9 mouse cellular contexts compared by ENCODE assay signal in the genomic region with DNA sequence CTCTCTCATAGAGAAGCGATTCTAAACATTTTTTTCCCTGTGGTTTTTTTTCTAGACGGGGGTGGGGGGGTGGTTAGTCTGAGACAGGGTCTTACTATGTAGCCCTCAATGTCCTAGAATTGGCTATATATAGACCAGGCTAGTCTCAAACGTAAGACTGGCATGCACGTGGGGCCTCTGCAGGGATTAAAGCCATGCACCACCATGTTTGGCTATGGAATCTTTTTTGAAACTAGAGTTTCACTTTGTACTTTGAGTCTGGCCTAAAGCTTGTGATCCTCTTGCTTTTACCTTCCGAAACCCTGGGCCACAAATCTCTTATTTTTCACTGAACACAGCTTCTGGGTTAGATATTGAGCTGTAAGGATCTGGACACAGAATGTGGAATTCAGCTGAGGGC. TPM values are rescaled to one million over a fixed set of nuclear protein-coding genes. Genes with fewer than 3 reads are reported as not detected.
A peak's percentile ranks its signal among the peaks of the same experiment; 100 is the strongest.
DNase-seq lines count a peak whose midpoint lies in the region; ATAC-seq and TF ChIP-seq lines count a peak whose summit lies in the region.
"Had no signal": no experiment of that assay in that cellular context is flagged by ENCODE, and none has a peak within 500 bp of the region (broad histone marks: within the 10 kb centered on the region; RNA-seq: fewer than 3 reads in every experiment).

No protein-coding gene starts in this region.

- WGBS in embryonic facial prominence, embryonic 15.5 days: 27% methylated on average over 5 of the region's 5 CpGs
- 50% methylated on average over 5 of the region's 5 CpGs for WGBS in intestine, embryonic 14.5 days

- H3K9me3 ChIP-seq in embryonic facial prominence, embryonic 15.5 days (replicated peaks): no peaks in the 10 kb centered on the region
- no peaks in the 10 kb centered on the region for H3K9me3 ChIP-seq in intestine, embryonic 14.5 days (ENCODE audit: control insufficient read depth, low read length)

- peak overlapping the region; percentile 60; the same call in 1 of the 2 replicates for H3K4me3 ChIP-seq in left cerebral cortex, adult 2 months
- H3K4me3 ChIP-seq in embryonic facial prominence, embryonic 15.5 days (replicated peaks): peak overlapping the region; percentile 17; the same call in 1 of the 2 replicates
- H3K4me3 ChIP-seq in intestine, embryonic 14.5 days (ENCODE audit: low read depth, low read length): peak overlapping the region; percentile 10; the same call in 1 of the 2 replicates
- H3K4me3 ChIP-seq in myocyte: peak overlapping the region; percentile 43

- H3K4me2 ChIP-seq in embryonic facial prominence, embryonic 15.5 days (replicated peaks): peak overlapping the region; percentile 43; the same call in 1 of the 2 replicates
- peak overlapping the region; percentile 55 for H3K4me2 ChIP-seq in intestine, embryonic 14.5 days (ENCODE audit: low read length)
- peak overlapping the region; percentile 84 for H3K4me2 ChIP-seq in myocyte (ENCODE audit: low read depth)

- intact Hi-C loops in left cerebral cortex, adult 2 months (cut with DNase I): loop anchor here (2.0 to 5.0 kb wide), 3 partner anchors 87 to 677 kb away; partner anchors contain the start of genes 1810030O07Rik and Usp9x
- intact Hi-C loops in left cerebral cortex, postnatal 14 days (cut with DNase I): no loop called here

- H3K4me1 ChIP-seq in embryonic facial prominence, embryonic 15.5 days: no peaks in the 10 kb centered on the region
- H3K4me1 ChIP-seq in intestine, embryonic 14.5 days (replicated peaks; ENCODE audit: control insufficient read depth, insufficient read depth, low read length): no peaks in the 10 kb centered on the region

- TF ChIP-seq CTCF in left cerebral cortex, adult 2 months (IDR thresholded peaks at IDR 0.05): no peak

- H3K27ac ChIP-seq in left cerebral cortex, adult 2 months: no peak overlapping the region
- H3K27ac ChIP-seq in embryonic facial prominence, embryonic 15.5 days (replicated peaks): no peak overlapping the region
- no peak overlapping the region for H3K27ac ChIP-seq in intestine, embryonic 14.5 days (ENCODE audit: low read depth)

- peaks cover 11% of the 10 kb centered on the region for H3K27me3 ChIP-seq in embryonic facial prominence, embryonic 15.5 days
- H3K27me3 ChIP-seq in intestine, embryonic 14.5 days (replicated peaks; ENCODE audit: control insufficient read depth, insufficient read depth, low read length): 0 out of 2 replicates have a peak, but pooled peaks cover 8% of the 10 kb centered on the region
- H3K27me3 ChIP-seq in myocyte (ENCODE audit: control insufficient read depth, insufficient read depth, insufficient read length): no peaks in the 10 kb centered on the region

- ATAC-seq in embryonic facial prominence, embryonic 15.5 days (ENCODE audit: insufficient number of reproducible peaks, low FRiP score, low TSS enrichment, low read depth): no peak
- ATAC-seq in intestine, embryonic 14.5 days (replicated peaks; ENCODE audit: low FRiP score, low TSS enrichment, low read depth): no peak

- peaks cover 65% of the 10 kb centered on the region for H3K79me2 ChIP-seq in myocyte (ENCODE audit: control insufficient read depth, insufficient read depth)

- no peaks in the 10 kb centered on the region for H3K36me3 ChIP-seq in embryonic facial prominence, embryonic 15.5 days
- H3K36me3 ChIP-seq in intestine, embryonic 14.5 days (ENCODE audit: control insufficient read depth, insufficient read depth, low read length): no peaks in the 10 kb centered on the region
- H3K36me3 ChIP-seq in myocyte (ENCODE audit: control insufficient read depth, insufficient read depth): no peaks in the 10 kb centered on the region

- TF ChIP-seq POLR2A in myocyte (IDR thresholded peaks at IDR 0.05; ENCODE audit: insufficient read length, low read depth): no peak

- no peak for DNase-seq in left cerebral cortex, adult 2 months (ENCODE audit: extremely low spot score in 1 of 2, low spot score in 2 of 2)
- no peak for DNase-seq in left cerebral cortex, postnatal 14 days (ENCODE audit: low spot score in 2 of 2)
- no peak for DNase-seq in intestine, embryonic 14.5 days (ENCODE audit: low spot score)
- DNase-seq in natural killer cell, adult 2 months (ENCODE audit: low spot score in 2 of 2): no peak
- no peak for DNase-seq in left cerebral cortex, adult 8-10 months (ENCODE audit: low spot score in 2 of 2)
- no peak for DNase-seq in adrenal gland, postnatal 25 days
- DNase-seq: layer of hippocampus, adult 9-11 months had no signal

- no peak overlapping the region for H3K9ac ChIP-seq in embryonic facial prominence, embryonic 15.5 days
- H3K9ac ChIP-seq in intestine, embryonic 14.5 days (ENCODE audit: low read length): no peak overlapping the region

- H3ac ChIP-seq in myocyte (ENCODE audit: control insufficient read depth, insufficient read length): no peak overlapping the region

TF ChIP-seq in myocyte, 11 proteins besides CTCF, POLR2A, EP300 and RAD21:
- TF ChIP-seq REST (IDR thresholded peaks at IDR 0.05; ENCODE audit: insufficient read depth, insufficient read length) (no peak), POLR2AphosphoS2 (IDR thresholded peaks at IDR 0.05; ENCODE audit: insufficient read length, low read depth) (no peak), MYOG (IDR thresholded peaks at IDR 0.05; ENCODE audit: control insufficient read depth in 1 of 3, insufficient read depth in 1 of 3, insufficient read length in 2 of 3, low read depth in 2 of 3) (no peak), SRF (IDR thresholded peaks at IDR 0.05; ENCODE audit: control insufficient read depth, insufficient read length, low read depth) (no peak), USF1 (IDR thresholded peaks at IDR 0.05; ENCODE audit: low read depth) (no peak), CEBPB (IDR thresholded peaks at IDR 0.05; ENCODE audit: insufficient read depth, poor library complexity, severe bottlenecking) (no peak), E2F4 (IDR thresholded peaks at IDR 0.05; ENCODE audit: insufficient read depth) (no peak)

RNA-seq across cellular contexts. Expression of gene Med14, which starts 2.2 kb away (rescaled TPM):
- 10 to 100 TPM; 75.6 to 86.4 TPM for total RNA-seq in left cerebral cortex, adult 2 months (2021)
- total RNA-seq in left cerebral cortex, postnatal 14 days (2021): 10 to 100 TPM; 76.8 to 81.5 TPM
- 14.1 and 14.3 TPM in 2 replicates for polyA plus RNA-seq in embryonic facial prominence, embryonic 15.5 days (2015; fragmentation: Nextera tagmentation; extraction: Ambion mirVana)
- polyA plus RNA-seq in intestine, embryonic 14.5 days (2014; fragmentation: Nextera tagmentation; extraction: Ambion mirVana): 18.6 and 20.4 TPM in 2 replicates
- 8.4 TPM for polyA plus RNA-seq in myocyte (2012; fragmentation: generic; extraction: Trizol)
- 10 to 100 TPM; 58.3 to 70.0 (median 69.1) TPM for total RNA-seq in left cerebral cortex, adult 8-10 months (2022)
- total RNA-seq in adrenal gland, postnatal 25 days (2021): 24.0 and 25.6 TPM in 2 replicates

Comparison
In these comparisons a context has a peak if more than half of its experiments do, and no peak if none do; other contexts are left out.
1. H3K4me3 ChIP-seq: peak in every context shown above with its lines; median percentile 60 in left cerebral cortex, adult 2 months; 43 in myocyte; 17 in embryonic facial prominence, embryonic 15.5 days; 10 in intestine, embryonic 14.5 days.